Mouse (Mus musculus) right cerebral cortex, postnatal 14 days (tissue): ENCODE measurements at regions not wholly inside any gene's neighbourhood (a gene's known extent, or its start where the extent isn't known, plus 50 kb on each side); places are given as distances from the start of the nearest gene placed in this dataset.

ENCODE experiments used
- DNase-seq: peaks from one replicate; pipeline ENCODE4 v3.0.0; 2022

DNA sequence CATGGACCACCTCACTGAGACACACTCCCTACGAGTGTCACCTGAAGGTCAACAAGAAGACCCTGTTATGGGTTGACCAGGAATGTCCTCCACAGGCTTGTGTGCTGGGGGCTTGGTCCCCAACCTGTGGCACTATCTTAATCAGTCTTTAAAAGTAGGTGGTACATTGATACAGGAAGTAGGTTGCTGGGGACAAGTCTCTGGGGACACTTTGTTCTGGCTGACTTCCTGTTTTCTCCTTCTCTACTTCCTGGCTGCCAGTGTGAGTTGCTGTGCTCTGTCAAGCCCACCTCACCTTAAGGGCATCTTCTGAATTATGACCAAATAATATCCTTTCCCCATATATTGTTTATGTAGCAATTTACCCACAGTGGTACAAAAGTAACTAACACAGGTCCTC, 96.1 kb downstream of the Cct6b start:
- no peak for DNase-seq

DNA sequence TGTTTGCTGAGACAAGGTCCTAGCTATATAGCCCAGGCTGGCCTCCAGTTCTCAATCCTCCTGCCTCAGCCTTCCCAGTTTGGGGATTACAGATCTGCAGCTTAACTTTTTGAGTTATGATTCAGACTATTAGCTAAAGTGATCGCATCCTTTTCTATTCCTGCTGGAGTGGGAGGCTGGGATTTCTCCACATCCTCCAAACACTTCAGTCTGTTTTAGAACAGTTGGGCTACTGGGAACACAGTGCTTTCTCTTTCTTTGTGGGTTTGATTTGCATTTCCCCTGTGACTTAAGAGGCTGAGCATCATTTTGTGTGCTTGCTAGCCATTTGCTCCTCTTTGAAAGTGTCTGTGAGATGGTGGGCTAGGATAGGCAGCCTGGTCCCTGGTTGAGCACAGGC, 100.0 kb downstream of the Cct6b start:
- DNase-seq: no peak

DNA sequence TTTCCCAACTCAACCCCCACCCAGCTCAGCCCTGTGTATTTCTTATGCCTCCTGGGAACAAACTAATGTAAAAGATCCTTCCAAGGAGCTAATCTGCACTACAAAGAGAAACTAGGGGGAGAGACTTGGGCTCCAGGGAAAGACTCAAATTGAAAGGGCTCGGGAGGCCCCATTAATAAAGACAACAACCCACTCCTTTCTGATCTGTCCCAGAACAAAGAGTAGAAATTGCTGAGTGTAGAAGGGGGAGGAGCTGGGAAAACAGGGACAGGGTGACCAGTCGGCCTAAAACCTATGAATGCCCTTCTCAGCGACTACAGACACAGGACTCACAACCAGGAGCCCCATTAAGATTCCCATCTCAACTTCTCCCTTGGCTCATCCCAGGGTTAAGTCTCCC, 102.0 kb downstream of the Cct6b start:
- no peak for DNase-seq

DNA sequence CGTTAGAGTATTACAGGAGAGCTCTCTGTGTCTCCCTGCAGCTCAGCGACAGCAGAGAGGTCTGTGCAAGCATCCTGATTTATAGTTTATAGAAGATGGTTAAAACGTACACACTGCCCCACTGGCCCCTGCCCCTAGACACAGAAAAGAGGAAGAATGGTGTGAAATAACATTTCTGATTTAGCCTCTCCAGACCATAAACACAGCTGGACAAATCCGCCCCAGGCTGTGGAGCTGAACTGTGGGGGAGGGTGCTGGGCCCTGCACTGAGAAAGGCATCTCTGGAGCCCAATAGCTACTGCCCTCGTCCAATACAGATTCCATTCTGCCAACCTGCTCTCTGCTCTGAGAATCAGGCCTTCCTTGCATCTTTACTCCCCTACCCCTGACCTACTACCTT, 112.4 kb downstream of the Cct6b start:
- DNase-seq: no peak

DNA sequence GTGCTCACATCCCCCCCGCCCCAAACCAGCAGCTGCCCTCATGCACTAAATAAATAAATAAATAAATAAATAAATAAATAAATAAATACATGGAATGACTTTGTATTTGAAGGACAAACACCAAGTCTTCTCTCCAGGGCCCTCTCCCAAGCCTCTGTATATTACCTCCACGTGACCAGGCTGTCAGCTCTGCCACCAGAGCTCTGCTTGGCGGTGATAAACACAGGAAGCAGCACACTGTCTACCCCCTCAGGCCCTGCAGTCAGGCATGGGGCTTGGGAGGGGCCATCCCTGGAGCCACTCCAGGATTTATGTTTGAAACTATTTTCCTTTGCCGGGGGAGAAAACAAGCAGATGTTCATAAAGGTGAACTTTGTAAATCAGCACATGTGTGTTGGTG, 125.6 kb downstream of the Cct6b start:
- no peak for DNase-seq

DNA sequence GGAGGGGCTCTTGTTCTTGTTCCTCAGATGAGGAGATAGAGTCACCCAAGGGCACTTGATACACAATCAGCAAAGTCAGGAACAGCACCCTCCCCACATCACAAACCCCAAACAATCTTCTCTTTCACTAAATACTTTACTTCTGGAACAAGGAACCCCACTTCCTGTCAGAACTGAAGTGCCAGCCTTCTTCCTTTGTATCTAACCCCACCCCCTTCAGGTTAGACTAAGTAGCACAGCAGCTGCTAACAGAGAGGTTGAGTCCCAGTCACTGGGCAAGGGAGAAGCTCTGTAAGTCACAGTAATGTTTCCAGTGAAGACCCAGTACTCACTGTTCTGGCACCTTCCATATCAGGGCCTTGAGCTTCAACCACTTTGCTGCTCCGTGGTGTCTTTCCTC, 131.9 kb downstream of the Cct6b start:
- no peak for DNase-seq

DNA sequence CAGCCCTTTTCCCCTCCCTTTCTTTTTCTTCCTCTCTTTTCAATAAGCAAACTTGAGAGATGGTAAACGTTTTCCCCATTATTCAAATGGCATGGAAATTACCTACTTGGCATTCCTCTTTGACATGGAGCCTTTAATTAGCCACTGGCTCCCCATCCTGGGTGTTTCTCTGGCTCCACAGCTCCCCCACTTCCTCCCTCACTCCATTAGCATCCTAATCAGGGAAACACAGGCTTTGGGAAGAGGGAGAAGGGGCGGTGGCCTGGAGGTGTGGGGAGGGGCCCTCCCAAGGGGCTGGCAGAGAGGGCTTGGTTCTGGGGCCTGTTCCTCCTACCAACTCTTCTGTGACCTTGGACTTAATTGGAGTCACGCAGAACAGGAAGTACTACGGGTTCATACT, 132.7 kb downstream of the Cct6b start:
- DNase-seq: no peak

DNA sequence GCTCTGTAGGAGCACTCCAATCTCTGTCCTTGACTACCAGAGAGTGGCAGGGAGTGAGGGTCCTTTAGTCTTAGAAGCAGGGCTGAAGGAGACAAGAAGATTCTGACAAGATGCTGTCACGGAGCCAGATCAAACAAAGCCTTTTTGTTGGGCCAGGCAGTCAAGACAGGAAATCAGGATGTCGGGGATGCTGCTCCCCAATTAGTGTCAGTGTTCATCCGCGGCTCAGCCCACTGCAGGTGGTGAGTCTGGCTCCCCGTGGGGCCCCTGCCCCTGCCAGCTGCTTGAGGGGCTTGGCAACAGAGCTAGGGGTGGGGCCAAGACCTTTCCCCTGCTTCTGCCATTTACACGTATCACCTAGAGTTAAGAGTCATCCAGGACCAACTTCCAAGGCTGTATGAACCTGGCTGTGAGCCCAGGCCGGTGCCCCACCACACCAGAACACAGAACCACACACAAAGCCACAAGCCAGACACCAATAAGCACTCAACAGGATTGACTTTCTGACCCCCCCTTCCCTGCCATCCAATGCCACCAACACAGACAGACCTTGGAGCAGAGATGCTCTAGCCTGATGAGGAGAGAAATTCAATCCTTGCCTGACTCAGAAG, 137.5 kb downstream of the Cct6b start:
- DNase-seq: no peak

DNA sequence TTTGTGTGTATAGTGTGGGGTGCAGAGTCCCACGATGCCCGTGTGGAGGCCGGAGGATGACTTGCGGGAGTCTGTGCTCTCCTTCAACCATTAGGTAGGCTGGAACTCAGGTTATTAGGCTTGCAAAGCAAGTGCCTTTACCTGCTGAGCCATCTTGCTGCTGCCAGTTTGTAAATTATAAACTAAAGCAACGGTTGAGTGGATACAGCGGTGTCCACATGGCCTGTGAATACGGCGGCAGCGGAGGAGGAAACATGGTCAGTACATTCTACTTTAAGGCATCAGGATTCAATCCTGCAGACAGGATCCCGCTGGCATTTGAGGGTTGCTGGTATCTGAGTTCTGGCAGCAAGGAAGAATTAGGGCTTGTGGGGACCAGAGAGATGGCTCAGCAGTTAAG, 143.1 kb downstream of the Cct6b start:
- no peak for DNase-seq

DNA sequence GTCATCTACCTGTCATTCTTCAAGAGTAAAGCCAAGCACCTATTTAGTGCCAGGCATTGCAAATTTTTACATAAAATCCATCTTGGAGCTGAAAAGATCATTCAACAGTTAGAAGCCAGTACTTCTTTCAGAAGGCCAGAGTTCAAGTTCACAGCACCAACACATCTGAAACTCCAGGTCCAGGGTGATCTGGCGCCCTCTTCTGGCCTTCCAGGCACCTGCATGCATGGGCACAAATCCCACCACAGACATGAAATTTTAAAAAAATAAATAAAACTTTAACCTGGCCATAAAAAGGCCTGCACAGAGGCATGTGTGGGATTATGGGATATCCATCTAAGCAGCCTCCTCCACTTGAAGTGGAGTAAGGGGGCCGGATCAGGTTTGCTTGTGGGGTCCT, 144.7 kb downstream of the Cct6b start:
- DNase-seq: no peak

DNA sequence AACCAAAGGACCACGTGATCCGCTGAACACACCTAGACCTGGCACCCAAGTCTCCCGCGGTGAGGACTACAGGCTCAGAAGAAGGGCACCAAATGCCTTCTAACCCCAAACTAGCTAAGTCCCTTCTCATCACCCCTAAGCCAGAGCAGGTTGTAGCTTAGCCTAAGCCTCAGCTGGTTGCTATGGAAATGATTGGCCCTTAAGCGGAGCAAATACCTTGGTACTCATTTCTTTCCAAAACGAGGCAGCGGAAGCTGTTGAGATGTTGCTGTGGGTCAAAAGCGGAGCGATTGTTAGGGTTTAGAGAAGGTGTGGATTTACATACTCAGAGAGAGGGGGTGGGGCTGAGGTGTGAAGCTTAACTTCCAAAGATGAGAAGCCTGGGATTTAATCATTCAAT, 145.7 kb downstream of the Cct6b start:
- no peak for DNase-seq

DNA sequence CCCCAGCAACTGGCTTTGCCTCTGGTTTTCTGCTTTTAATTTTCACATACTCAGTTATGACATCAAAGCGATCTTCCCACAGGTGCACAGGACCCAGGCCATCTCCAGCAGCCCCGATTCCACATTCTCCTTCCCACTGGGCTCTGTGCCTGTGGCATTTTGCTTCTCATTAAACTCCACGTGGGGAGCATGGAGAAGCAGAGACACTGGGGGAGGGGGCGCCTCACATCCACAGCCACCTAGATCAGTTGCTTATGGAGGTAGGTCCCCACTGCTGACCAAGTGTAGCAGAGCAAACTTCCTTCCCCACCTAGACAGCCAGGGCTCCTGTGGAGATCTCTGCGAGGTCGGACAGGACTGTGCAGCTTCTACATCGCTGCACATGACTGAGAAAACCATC, 147.3 kb downstream of the Cct6b start:
- no peak for DNase-seq

DNA sequence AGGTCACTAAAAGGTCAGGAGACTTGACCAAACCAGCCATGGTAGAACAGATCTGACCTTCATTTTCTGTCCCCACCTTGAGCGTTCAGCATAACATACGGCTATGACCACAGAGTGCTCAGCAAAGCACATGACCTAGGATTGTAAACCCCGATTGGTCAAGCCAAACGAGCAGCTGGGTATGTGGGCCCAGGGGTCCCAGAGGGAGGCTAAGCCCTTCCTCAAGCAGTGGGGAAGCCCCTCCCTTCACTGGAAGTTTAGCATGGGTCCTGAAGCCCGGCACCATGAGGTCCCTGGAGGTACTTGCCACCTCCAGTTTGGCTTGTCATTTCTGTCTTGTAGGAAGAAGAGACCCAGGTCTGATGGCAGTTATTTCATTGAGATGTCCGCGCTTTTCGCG, 149.8 kb downstream of the Cct6b start:
- no peak for DNase-seq

DNA sequence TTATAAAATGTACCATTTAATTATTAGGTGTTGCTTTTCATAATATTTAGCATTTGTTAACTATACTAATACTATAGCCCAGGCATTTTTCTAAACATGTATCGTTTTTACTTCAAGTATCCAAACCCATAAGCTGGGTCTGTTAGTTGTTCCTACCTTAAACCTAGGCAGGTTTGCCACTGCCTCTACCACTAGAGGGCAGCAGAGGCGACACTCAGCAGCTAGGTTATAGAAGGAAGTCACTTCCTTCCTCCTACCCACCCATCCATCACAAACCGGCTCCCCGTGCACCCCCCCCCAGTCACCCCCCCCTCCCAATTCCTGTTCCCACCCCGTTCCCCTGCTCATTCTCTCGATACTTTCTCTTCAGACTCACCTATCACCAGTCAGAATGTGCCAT, 150.6 kb downstream of the Cct6b start:
- DNase-seq: peak; percentile 74

DNA sequence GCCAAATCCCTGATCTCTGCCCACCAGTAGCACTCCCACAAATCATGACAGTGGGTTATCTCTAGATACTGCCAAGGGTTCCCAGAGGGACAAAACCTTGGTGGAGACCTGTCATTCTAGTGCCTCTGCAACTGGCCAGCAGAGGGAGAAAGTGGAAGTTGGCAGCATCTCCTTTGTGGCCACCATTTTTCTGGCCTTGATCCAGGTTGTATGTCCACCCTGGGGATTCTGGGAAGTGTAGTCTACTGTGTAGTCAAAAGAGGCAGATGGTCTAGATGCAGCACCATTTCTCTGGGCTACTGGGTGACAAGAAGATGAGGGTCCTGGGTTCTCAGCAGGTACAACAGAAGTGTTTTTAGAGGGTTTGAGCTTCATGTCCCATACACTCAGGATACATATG, 152.1 kb downstream of the Cct6b start:
- peak; percentile 29 for DNase-seq

DNA sequence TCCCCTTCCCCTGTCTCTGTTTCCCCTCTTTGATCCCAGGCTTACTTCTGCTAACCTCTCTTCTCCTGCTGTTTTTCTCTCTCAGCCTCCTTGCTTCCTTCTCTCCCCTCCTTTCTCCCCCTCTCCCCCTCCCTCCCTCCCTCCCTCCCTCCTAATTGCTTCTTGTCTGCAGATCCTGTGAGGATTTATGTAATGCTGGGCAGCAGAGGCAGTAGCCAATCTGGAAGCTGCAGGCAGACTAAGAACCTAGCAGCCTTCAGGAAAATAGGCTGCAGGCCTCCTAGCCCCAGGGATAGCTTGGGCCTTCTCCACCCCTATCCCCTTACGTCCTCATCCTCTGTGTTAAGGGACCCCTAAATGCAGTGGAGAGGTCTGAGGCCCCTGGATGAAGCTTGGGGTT, 155.2 kb downstream of the Cct6b start:
- no peak for DNase-seq

DNA sequence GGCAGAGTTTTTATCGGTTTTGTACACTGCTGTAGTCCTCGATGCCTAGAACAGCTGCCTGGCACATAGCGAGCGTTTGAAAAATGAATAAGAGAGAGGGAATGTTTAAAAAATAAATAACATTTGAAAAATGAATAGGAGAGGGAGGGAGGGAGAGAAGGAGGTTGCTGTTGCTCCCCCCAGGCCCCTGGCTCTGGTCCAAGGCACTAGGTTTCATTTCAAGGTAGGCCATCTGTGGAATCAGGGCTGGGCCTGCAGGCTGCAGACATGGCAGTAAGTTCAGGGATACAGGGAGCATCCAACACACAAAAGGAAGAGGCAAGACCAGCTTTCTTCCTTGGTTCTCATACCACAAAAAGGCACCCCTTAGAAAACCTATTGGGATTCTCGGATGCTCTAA, 156.5 kb downstream of the Cct6b start:
- no peak for DNase-seq

DNA sequence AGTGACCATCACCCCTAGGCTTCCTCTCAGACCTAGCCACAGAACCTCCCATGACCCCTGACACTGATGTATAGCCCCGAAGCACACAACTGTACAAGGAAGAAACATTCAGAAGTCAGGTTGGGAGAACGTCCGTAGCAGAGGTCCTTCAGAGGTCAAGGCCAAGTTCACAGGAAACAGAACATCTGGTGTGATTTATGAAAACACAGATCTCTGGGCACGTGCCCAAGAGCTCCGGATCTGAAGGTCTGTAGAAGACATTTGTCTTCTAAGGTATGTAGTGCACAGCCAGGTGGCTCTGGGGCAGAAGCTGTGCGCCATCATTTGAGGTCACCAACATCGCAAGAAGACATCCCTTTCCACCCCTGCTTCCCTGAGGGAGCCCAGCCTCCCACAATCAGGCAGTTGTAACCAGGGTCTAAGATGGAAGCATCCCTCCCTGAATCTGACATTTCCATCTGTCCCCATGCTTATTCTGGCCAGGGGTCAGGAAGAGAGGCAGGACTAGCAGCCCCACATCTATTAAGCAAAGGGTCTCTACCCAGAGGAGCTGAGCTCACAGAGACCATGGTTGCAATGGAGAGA, 159.8 kb downstream of the Cct6b start:
- no peak for DNase-seq

DNA sequence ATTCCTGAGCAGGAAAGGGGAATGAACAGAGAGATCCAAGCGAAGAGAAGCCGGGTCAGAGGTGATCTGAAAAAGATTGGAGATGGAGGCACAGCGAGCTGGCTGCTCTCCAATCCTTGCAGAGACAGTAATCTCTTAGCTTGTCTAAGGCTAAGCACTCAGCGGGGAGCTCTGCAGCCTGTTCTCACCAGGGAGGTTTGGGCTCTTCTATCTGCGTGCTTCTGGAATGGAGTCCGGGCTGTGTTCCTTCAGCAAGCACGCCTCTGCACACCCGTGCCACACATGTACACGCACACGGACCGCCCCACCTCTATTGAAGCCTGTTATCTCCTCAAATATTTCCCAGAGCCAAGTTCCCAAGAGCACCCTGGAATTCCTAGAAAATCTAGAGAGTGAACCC, 161.3 kb downstream of the Cct6b start:
- DNase-seq: no peak

DNA sequence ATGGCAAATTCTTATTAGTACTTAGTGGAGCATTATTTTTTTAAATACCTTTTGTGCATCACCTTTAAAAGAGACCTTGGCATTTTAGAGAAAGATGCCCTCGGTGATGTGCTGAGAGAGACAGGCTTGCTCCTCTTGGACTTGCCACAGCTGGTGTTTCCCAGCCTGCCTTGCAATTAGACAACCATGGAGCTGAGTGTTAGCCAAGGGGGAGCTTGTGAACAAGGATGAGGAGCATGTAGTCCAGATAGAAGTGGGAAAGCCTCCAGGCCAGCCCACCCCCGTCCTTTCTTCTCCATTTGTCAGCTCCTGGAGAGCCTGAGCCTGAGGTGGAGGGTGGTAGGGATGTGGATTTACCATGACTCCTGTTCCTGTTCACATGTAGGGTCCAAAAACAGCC, 161.9 kb downstream of the Cct6b start:
- DNase-seq: no peak

DNA sequence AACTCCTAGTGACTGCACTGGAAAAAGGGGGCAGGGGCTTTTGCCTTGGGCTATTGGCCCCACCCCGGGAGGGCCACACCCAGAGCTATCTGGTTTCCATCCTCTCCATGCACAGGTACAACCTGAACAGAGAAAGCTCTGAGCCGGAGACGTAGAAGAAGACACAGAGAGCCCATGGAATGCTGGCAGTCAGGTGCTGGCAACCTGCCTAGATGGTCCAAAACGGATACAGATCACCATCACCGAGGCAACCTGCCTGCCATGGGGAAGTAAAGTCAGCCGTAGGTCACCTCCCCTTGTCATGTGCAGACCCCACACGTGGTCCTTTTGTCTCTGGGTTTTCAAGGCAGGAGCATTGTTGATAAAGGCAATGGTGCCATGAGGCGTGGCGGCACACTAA, 164.0 kb downstream of the Cct6b start:
- no peak for DNase-seq

DNA sequence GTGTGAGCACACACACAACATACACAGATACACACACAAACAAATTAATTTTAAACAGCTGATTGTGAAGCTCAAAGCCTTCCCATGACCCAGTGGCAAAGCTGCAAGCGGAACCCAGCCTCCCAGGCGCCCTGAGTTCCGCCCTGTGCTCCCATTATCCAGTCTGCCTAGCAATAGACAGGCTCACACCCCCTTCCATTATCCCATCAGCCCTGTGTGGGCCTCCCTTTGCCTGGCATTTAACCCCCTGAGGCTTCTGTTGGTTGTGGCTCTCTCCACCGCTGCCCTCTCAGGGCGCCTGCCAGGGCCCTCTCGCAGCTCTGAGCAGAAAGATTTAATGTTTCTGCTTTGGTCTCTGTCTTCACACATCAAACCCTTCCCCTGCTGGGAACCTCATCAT, 166.4 kb downstream of the Cct6b start:
- DNase-seq: no peak

DNA sequence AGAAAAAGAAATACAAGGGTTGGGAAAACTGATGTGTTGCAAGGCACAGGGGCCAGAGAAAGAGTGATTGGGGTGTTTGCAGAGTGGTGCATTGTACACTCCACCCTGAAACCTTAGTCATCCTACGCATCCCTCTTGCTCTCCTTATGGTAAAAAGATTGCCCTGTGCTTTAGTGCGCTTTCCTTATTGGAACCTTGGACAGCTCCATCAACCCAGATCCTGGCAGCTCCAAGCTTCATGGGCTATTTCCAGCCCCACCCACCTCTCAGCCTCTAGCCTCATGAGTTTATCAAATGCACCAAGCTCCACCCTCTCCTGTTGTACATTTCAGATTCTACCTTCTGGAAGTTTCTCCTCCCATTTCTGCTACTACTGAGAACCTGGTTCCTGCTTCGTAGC, 167.3 kb downstream of the Cct6b start:
- no peak for DNase-seq

DNA sequence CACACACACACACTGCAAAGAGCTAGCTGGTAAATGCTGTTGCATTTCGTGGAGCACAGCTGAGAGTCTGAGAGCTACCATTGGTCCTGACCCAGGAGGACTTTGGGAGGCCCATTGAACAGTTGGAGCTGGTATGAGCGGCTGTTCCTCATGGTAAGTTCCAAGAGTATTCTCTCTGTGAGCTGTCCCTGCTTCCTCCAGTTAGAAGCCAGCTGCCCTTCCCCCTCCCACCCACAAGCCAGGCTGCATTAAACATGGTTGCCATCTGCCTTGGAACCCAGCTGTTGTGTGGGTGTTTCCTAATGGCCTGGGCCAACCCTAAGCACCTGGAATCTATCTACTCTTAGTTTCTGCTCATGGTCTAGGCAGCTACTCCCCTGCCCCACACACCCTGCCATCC, 174.4 kb downstream of the Cct6b start:
- DNase-seq: peak; percentile 34

DNA sequence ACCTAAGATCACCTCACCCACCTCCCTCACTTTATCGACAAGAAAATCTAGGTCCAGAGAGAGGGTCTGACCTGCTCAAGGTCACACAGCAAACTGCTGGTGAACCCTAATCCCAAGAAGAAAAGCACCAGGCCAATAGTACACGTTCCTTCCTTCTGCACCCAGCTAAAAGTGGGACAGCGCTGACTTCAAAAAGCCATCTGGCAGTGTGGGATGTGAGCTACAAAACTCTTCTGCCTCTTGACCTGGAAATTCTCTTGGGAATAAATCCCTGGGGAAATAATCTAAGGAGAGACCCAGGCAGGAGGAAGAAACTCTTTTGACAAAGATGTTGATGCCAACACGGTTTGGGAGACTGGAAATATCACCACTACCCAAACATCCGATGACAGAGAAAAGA, 175.4 kb downstream of the Cct6b start:
- no peak for DNase-seq
